Mouse (Mus musculus): ENCODE data around the gene Gm12166. TPM values are rescaled to one million over a fixed set of nuclear protein-coding genes. Genes with fewer than 3 reads are reported as not detected.

The Gm12166 gene
- polyA plus RNA-seq, 1 experiment from 2014 or later, result 5.6 TPM

DNA sequence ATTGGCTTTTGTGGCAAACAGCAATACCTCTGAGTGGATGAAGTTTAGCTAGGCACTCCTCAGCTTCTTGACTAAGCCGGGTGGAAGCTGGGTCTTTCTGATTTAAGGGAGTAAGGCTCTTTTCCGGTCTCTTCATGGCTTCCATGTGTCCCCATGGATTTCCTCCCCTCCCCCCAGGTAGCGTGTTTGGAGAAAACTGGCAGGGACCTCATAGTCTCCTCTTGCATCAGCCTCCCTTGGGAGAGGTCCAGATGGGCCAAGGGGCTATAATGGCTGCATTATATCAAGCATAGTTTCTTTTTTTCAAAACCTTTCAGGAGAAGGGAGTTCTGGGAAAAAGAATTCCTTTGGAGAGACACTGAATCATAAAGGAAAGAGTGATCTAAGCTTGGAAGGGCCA, 32.4 kb upstream of the Gm12166 start:
- H3K4me1 ChIP-seq (replicated peaks), result no peaks in the 10 kb centered on the region
- H3K4me3 ChIP-seq, result no peak overlapping the region
- H3K9me3 ChIP-seq, result no peaks in the 10 kb centered on the region
- ATAC-seq (ENCODE audit: low FRiP score, low read depth), result no peak
- 0 out of 2 replicates have a peak, but pooled peaks cover 4% of the 10 kb centered on the region for H3K36me3 ChIP-seq
- WGBS, result 81% methylated on average over 3 of the region's 3 CpGs
- H3K27me3 ChIP-seq, result no peaks in the 10 kb centered on the region
- H3K4me2 ChIP-seq, result no peak overlapping the region
- no peak overlapping the region for H3K9ac ChIP-seq
- H3K27ac ChIP-seq (replicated peaks), result no peak overlapping the region

DNA sequence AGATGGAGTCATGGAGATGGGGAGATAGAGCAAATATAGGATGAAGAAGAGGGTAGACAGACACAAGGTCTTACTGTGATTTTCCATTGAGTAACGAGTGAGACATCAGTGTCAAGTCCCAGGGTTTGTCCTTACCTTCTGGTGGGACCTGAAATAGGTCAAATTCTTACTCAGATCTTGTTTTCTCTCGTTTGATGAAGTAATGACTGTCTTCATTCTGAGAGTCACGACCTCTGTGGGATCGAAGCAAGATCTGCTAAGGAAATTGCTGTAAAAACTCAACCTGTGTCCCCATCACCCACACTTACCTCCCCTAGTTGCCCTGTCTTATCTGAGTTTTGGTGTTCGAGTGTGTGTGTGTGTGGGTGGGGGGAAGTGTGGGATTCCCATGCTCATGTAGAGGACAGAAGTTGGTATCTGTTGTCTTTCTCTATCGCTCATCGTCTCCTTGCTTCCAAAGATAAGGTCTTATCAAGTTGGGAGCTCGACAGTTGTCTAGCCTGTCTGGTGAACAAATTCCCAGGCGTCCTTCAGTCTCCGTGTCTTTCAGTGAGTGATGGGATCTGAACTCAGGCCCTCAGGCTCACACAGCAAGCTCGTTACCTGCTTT, 31.8 kb upstream of the Gm12166 start:
- H3K9me3 ChIP-seq, result no peaks in the 10 kb centered on the region
- no peaks in the 10 kb centered on the region for H3K4me1 ChIP-seq (replicated peaks)
- WGBS, result 91% methylated on average over 11 of the region's 11 CpGs
- H3K27ac ChIP-seq (replicated peaks), result no peak overlapping the region
- no peak for ATAC-seq (ENCODE audit: low FRiP score, low read depth)
- no peak overlapping the region for H3K4me3 ChIP-seq
- H3K36me3 ChIP-seq, result 0 out of 2 replicates have a peak, but pooled peaks cover 4% of the 10 kb centered on the region
- no peaks in the 10 kb centered on the region for H3K27me3 ChIP-seq
- H3K9ac ChIP-seq, result no peak overlapping the region
- H3K4me2 ChIP-seq, result no peak overlapping the region

DNA sequence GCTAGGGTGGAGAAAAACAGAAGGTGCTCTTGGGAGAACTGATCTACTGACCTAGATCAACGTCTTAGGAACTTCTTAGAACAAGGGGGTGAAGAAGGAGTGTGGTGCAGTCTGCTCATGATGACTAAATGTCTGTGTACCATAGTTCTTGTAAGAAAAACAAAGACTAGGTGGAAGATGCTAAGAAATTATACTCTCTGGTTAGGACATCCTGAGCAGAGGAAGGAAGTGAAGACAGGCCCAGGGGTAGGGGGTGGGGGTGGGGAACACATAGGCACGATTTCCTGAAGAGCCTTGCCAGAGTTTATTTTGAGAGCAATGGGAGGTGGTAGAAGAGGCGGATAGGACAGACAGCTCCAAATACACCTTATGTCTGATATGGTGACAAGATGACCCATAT, 31.3 kb upstream of the Gm12166 start:
- no peak for ATAC-seq (ENCODE audit: low FRiP score, low read depth)
- 79% methylated on average over 3 of the region's 3 CpGs for WGBS
- Histone ChIP-seq H3K9me3 (no peaks in the 10 kb centered on the region), H3K4me3 (no peak overlapping the region), H3K27ac (replicated peaks) (no peak overlapping the region), H3K27me3 (no peaks in the 10 kb centered on the region), H3K4me2 (no peak overlapping the region), H3K9ac (no peak overlapping the region), H3K4me1 (replicated peaks) (no peaks in the 10 kb centered on the region), H3K36me3 (0 out of 2 replicates have a peak, but pooled peaks cover 4% of the 10 kb centered on the region)

DNA sequence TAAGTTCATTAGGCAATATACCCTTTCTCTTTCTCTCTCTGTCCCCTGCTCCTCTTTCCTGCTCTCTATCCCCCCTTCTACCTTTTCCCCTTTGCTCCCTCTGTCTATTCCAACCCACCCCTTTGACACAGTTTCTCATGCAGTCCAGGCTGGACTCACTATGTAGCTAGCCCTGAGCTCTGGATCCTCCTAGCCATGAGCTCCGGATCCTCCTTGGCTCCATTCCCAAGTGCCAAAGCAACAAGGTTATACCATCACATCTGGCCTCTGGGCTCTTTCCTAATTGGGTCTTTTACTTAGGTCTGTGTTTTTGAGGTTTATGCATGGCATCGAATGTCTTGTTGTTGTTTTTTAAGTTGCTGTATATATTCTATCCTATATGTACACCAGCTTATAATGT, 29.0 kb upstream of the Gm12166 start:
- Histone ChIP-seq H3K27ac (replicated peaks) (no peak overlapping the region), H3K4me1 (replicated peaks) (no peaks in the 10 kb centered on the region), H3K9ac (no peak overlapping the region), H3K36me3 (peaks cover 13% of the 10 kb centered on the region; the same call in 1 of the 2 replicates), H3K27me3 (no peaks in the 10 kb centered on the region), H3K4me2 (no peak overlapping the region), H3K9me3 (no peaks in the 10 kb centered on the region), H3K4me3 (no peak overlapping the region)
- WGBS, result 90% methylated on average over 2 of the region's 2 CpGs
- no peak for ATAC-seq (ENCODE audit: low FRiP score, low read depth)

DNA sequence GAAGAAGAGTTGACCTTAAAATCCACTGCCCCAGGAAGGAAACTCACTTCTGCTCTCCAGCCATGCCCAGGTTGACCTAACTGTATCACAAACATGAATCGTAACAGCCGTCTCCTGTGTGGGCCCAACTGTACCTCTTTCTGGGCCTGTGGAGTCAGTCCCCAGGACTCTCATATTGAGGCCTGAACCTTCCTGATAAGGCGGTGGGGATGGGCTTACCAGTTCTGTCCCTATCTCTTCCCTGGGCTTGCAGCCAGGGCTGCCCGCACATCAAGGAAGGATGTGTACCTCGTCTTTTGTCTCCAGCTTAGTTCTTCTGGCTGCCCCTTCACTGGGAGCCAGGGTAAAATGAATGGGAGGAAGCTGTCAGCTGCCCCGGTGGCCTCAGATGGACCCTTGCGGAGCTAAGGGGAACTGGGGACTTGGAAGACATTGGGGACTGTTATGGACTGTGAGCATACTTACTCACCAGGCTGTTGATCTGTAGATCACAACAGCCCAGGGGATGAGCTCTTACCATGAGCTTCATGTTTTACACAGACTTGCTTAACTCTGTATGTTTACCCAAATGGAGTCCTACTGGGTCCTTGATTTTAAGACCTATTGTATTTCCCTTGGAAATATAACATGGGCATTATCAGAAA, 25.7 kb upstream of the Gm12166 start:
- ATAC-seq (ENCODE audit: low FRiP score, low read depth), result no peak

DNA sequence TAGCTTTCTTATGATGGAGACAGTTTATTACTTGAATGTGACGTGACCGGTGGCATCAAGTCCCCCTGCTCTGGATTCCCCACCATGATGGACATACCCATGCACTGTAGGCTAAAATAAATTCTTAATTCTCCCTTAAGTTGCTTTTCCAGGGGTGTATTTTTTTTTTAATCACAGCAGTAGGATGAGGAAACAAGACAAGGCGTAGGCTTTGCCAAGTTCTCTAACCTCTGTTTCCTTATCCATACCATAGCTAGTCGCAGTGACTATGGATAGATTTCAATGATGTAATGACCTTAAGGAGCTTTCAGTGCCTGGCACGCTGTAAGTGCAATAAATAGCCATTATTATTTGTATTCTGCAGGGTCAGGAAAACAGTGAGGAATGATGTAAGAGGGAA, 25.2 kb upstream of the Gm12166 start:
- Histone ChIP-seq H3K36me3 (peaks cover 13% of the 10 kb centered on the region; the same call in 1 of the 2 replicates), H3K4me2 (no peak overlapping the region), H3K4me3 (no peak overlapping the region), H3K9ac (no peak overlapping the region), H3K27me3 (no peaks in the 10 kb centered on the region), H3K9me3 (no peaks in the 10 kb centered on the region), H3K27ac (replicated peaks) (no peak overlapping the region), H3K4me1 (replicated peaks) (peaks cover 6% of the 10 kb centered on the region; the same call in 1 of the 2 replicates)
- WGBS, result 92% methylated on average over 5 of the region's 5 CpGs
- ATAC-seq (ENCODE audit: low FRiP score, low read depth), result no peak

More for the DNA sequence above, 25.7 kb upstream of the Gm12166 start:
- H3K9ac ChIP-seq, result no peak overlapping the region
- H3K9me3 ChIP-seq, result no peaks in the 10 kb centered on the region
- H3K27ac ChIP-seq (replicated peaks), result no peak overlapping the region
- H3K4me3 ChIP-seq, result no peak overlapping the region
- WGBS, result 89% methylated on average over 7 of the region's 7 CpGs
- peaks cover 2% of the 10 kb centered on the region; the same call in 1 of the 2 replicates for H3K4me1 ChIP-seq (replicated peaks)
- H3K27me3 ChIP-seq, result no peaks in the 10 kb centered on the region
- H3K36me3 ChIP-seq, result peaks cover 13% of the 10 kb centered on the region; the same call in 1 of the 2 replicates
- no peak overlapping the region for H3K4me2 ChIP-seq

DNA sequence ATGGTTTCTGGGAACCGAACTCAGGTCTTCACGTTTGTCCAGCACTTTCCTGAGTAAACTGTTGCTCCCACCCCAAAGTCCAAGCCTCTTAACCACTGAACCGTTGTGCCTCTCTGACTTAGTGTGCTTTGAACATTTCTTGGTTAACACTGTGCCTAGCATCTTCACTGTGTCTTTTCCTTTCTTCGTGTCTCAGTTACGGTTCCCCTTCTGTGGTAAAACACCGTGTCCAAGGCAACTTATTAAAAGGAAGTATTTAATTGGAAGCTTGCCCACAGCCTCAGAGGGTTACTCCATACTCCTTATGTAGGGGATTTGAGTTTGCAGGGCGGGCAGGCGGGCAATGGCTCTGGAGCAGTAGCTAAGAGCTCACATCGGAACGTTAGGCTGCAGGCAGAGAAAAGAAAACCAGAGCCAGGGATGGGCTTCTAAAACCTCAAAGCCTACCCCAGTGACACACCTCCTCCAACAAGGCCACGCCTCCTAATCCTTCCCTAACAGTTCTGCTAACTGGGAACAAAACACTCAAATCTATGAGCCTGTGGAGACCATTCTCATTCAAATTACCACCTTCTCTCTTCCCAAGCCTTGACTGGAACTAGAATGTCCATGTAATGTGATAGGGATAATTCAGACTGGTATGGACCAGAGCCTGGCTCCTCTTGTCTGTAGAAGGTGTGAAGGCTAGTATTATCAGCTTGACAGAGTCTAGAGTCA, 24.5 kb upstream of the Gm12166 start:
- H3K9me3 ChIP-seq, result no peaks in the 10 kb centered on the region
- peaks cover 13% of the 10 kb centered on the region; the same call in 1 of the 2 replicates for H3K36me3 ChIP-seq
- no peak overlapping the region for H3K9ac ChIP-seq
- H3K27me3 ChIP-seq, result no peaks in the 10 kb centered on the region
- H3K4me3 ChIP-seq, result no peak overlapping the region
- H3K4me2 ChIP-seq, result no peak overlapping the region
- no peak for ATAC-seq (ENCODE audit: low FRiP score, low read depth)
- H3K4me1 ChIP-seq (replicated peaks), result peaks cover 6% of the 10 kb centered on the region; the same call in 1 of the 2 replicates
- 91% methylated on average over 11 of the region's 11 CpGs for WGBS
- H3K27ac ChIP-seq (replicated peaks), result no peak overlapping the region

DNA sequence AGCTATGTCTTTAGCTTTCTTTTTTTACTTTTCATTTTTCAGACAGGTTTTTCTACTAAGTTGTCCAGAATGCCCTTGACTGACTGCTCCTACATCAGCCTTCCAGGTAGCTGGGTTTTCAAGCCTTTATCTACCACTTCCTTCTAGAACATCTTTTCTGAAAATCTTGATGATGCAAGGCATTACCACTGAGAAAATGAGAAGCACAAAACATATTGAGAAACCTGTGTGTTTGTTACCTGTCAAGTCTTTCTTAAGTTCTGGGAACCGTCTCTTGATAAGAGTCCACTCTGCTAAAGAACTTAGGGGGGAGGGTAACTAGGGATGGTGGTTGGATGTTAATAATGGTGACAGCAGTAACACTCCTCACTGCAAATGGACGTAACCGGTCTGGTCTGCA, 23.4 kb upstream of the Gm12166 start:
- 92% methylated on average over 3 of the region's 3 CpGs for WGBS
- no peaks in the 10 kb centered on the region for H3K27me3 ChIP-seq
- no peak overlapping the region for H3K9ac ChIP-seq
- H3K4me1 ChIP-seq (replicated peaks), result peaks cover 6% of the 10 kb centered on the region; the same call in 1 of the 2 replicates
- no peak overlapping the region for H3K4me3 ChIP-seq
- peaks cover 13% of the 10 kb centered on the region; the same call in 1 of the 2 replicates for H3K36me3 ChIP-seq
- no peak overlapping the region for H3K27ac ChIP-seq (replicated peaks)
- no peak for ATAC-seq (ENCODE audit: low FRiP score, low read depth)
- H3K4me2 ChIP-seq, result no peak overlapping the region
- no peaks in the 10 kb centered on the region for H3K9me3 ChIP-seq

DNA sequence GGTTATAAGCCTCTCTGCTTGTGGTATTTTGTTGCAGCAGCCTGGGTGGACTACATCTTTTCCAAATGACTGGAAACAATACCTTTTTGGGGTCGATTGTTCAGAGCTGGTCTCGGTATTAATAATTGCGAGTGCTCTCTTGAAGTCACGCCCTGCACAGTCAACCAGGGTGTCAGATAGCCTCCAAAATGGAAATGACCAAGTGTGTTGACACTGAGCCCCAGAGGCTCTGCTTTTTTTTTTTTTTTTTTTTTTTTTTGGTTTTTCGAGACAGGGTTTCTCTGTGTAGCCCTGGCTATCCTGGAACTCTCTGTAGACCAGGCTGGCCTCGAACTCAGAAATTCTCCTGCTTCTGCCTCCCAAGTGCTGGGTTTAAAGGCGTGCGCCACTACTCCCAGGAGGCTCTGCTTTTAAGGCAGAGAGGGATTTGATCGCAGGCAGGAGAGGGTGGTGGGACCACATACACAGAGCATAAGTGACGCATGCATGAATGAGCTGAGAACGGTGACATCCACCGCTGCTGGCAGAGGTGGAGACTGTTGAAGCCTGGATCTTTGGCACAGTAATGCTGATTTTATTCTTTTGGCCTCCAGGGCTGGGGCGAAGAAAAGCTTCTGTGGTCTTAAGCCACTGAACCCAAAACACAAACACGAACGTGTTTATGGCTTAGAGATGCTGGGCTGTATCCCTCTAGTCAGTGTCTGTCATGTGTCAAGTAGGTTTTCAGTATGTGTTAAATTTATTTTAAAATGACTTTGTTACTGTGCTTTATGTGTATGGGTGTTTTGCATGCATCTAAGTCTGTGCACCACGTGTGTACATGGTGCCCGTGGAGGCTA, 21.9 kb upstream of the Gm12166 start:
- H3K27me3 ChIP-seq, result no peaks in the 10 kb centered on the region
- peaks cover 9% of the 10 kb centered on the region; the same call in 1 of the 2 replicates for H3K36me3 ChIP-seq
- H3K4me1 ChIP-seq (replicated peaks), result peaks cover 17% of the 10 kb centered on the region
- 85% methylated on average over 16 of the region's 17 CpGs for WGBS
- ATAC-seq (ENCODE audit: low FRiP score, low read depth), result no peak
- H3K27ac ChIP-seq (replicated peaks), result no peak overlapping the region
- no peaks in the 10 kb centered on the region for H3K9me3 ChIP-seq
- H3K4me3 ChIP-seq, result no peak overlapping the region
- H3K4me2 ChIP-seq, result no peak overlapping the region
- no peak overlapping the region for H3K9ac ChIP-seq

DNA sequence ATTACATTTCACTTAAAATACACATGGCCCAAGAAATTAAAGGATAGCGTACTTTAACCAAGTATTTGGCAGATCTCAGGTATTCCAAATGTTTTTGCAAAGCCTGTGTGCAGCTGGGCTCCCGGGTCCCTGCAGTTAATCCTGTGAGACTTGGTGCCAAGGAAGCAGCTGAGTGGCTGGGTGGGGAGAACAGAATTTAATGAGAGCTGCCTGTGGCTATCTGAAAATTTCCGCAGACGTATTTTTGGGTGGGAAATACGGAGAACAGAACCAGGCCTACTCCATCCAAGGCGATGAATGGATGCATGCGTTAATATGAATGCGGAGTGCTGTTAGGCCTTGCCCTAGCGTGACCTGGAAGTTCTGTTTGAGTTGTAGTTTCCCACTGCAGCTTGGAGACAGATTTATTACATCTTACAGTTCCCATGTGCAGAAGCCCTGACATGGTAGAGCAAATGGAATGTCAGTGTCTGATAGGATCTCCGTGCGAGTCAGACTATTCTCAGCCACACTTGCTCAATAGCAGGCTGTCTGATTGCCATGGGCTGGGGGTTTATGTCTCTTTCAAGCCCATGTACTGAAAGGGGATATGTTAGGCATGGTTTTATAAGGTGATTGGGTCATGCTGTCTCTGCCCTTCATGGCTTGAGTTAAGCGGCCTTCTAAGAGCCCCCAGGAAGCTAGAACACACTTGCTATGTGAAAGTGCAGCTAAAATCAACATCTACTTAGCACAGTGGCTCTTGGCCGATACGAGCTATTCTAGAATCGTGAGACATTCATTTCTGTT, 21.1 kb upstream of the Gm12166 start:
- no peak overlapping the region for H3K27ac ChIP-seq (replicated peaks)
- WGBS, result 79% methylated on average over 15 of the region's 15 CpGs

More for the DNA sequence above, 21.1 kb upstream of the Gm12166 start:
- no peak overlapping the region for H3K4me2 ChIP-seq
- no peaks in the 10 kb centered on the region for H3K9me3 ChIP-seq
- peaks cover 9% of the 10 kb centered on the region; the same call in 1 of the 2 replicates for H3K36me3 ChIP-seq
- no peak overlapping the region for H3K9ac ChIP-seq
- no peak overlapping the region for H3K4me3 ChIP-seq
- H3K4me1 ChIP-seq (replicated peaks), result peaks cover 22% of the 10 kb centered on the region
- no peak for ATAC-seq (ENCODE audit: low FRiP score, low read depth)
- H3K27me3 ChIP-seq, result no peaks in the 10 kb centered on the region

All from hindbrain, embryonic 15.5 days (tissue).